Mouse (Mus musculus) liver, embryonic 14.5 days (tissue): ENCODE data around the gene Ankrd33. TPM values are rescaled to one million over a fixed set of nuclear protein-coding genes. Genes with fewer than 3 reads are reported as not detected.

Experiments used
- ATAC-seq: fragments of 200-750 bp; cut with Nextera tagmentation; 2 replicates; pipeline ENCODE4 v1.8.0; 2017; ENCODE audit warnings: moderate number of reproducible peaks, mild to moderate bottlenecking, moderate library complexity; ENCODE audit not compliant: insufficient read depth
- DNase-seq, 3 experiments: peaks; one replicate each; pipeline ENCODE4 v3.0.0-alpha.2; 2012 to 2013; ENCODE audit warnings: low read depth in 3 of 3, low spot score in 3 of 3
- H3K27ac ChIP-seq: fragments of 300-500 bp; sonication (generic); 2 replicates; pipeline ENCODE4 v1.5.1; 2014; ENCODE audit warnings: moderate library complexity, mild to moderate bottlenecking, control low read depth, inconsistent platforms
- H3K27me3 ChIP-seq: fragments of 300-500 bp; sonication (generic); 2 replicates; pipeline ENCODE4 v1.6.1; 2014; ENCODE audit warnings: mild to moderate bottlenecking, low read length, moderate library complexity; ENCODE audit not compliant: control insufficient read depth, insufficient read depth
- H3K36me3 ChIP-seq: fragments of 300-500 bp; sonication (generic); replicated peaks from 2 replicates; pipeline ENCODE4 v1.6.1; 2014; ENCODE audit warnings: low read depth; ENCODE audit not compliant: control insufficient read depth, insufficient read depth
- H3K4me1 ChIP-seq, 2 experiments: fragments of 200-500 bp in 1 of 2; fragments of 300-500 bp in 1 of 2; sonication (generic) in 1 of 2; replicated peaks; 2 replicates each; pipeline ENCODE4 v1.6.1; 2012 to 2014; ENCODE audit warnings: antibody characterized with exemption in 1 of 2, inconsistent platforms in 1 of 2, low read length in 1 of 2; ENCODE audit not compliant: control insufficient read depth in 2 of 2, insufficient read depth in 2 of 2
- H3K4me2 ChIP-seq: fragments of 300-500 bp; sonication (generic); 2 replicates; pipeline ENCODE4 v1.6.1; 2014; ENCODE audit warnings: low read depth, mild to moderate bottlenecking, control low read depth, moderate library complexity
- H3K4me3 ChIP-seq, 2 experiments: fragments of 200-500 bp in 1 of 2; fragments of 300-500 bp in 1 of 2; sonication (generic) in 1 of 2; 2 replicates each; pipeline ENCODE4 v1.5.1; 2012 to 2014; ENCODE audit warnings: low read depth in 2 of 2, low read length in 2 of 2, mild to moderate bottlenecking in 2 of 2, control low read depth in 1 of 2, inconsistent platforms in 1 of 2, moderate library complexity in 1 of 2; ENCODE audit not compliant: insufficient read depth in 1 of 2
- H3K9ac ChIP-seq: fragments of 300-500 bp; sonication (generic); replicated peaks from 2 replicates; pipeline ENCODE4 v1.6.1; 2014; ENCODE audit warnings: mild to moderate bottlenecking, control low read depth, moderate library complexity
- H3K9me3 ChIP-seq: fragments of 300-500 bp; sonication (generic); 2 replicates; pipeline ENCODE4 v1.6.1; 2016; ENCODE audit warnings: low read length, mixed read lengths; ENCODE audit not compliant: control insufficient read depth
- CTCF ChIP-seq: IDR thresholded peaks from 2 replicates; pipeline ENCODE4 v1.5.1; 2016; ENCODE audit warnings: antibody characterized with exemption, low read depth, control low read depth
- EP300 ChIP-seq: IDR thresholded peaks from 2 replicates; pipeline ENCODE4 v1.6.1; 2016; ENCODE audit warnings: antibody characterized with exemption, low read depth
- WGBS: fragments of 180-500 bp; shearing (Covaris S2); extraction: QIAGEN DNeasy Blood & Tissue Kit; methylation state at CpG from one replicate; pipeline ENCODE4 v1.1.7; 2014; ENCODE audit not compliant: insufficient replicate concordance; 5-methylcytosine and 5-hydroxymethylcytosine counted together
- polyA plus RNA-seq, 2 experiments: library from polyadenylated mRNA; depleted of rRNA in 1 of 2; stranded (reverse) in 1 of 2; unstranded in 1 of 2; fragments of >200 nt; fragmentation: Nextera tagmentation in 1 of 2; extraction: Ambion mirVana in 1 of 2; gene quantifications; 2 replicates each; pipeline versions ENCODE4 v1.2.1 to v1.2.3; 2012 to 2014

The Ankrd33 gene
- polyA plus RNA-seq (2012; rRNA removed) (not detected in 2 replicates), polyA plus RNA-seq (2014; fragmentation: Nextera tagmentation; extraction: Ambion mirVana) (not detected in 2 replicates)

GRCm38 (mm10) chr15:101115511-101116110 lies at the start of gene Ankrd33:
Gene Ankrd33, plus strand, starts transcription at chr15:101115755.
- no peaks in the 10 kb centered on the region for H3K27me3 ChIP-seq
- H3K4me1 ChIP-seq, result no peaks in the 10 kb centered on the region; a peak in 1 of 4 replicates
- no peak within 1 kb of the TSS for H3K4me3 ChIP-seq
- H3K9me3 ChIP-seq, result no peaks in the 10 kb centered on the region
- H3K4me2 ChIP-seq, result no peak within 1 kb of the TSS
- H3K36me3 ChIP-seq, result no peaks in the 10 kb centered on the region
- no peak for ATAC-seq
- no peak within 1 kb of the TSS for H3K27ac ChIP-seq
- no peak for DNase-seq
- 61% methylated on average over 5 of the region's 5 CpGs for WGBS
- TF ChIP-seq CTCF (no peak), EP300 (no peak)
- H3K9ac ChIP-seq, result no peak within 1 kb of the TSS

- WGBS, result 45% methylated on average over 6 of the region's 6 CpGs
- no peak overlapping the region for H3K4me2 ChIP-seq
- TF ChIP-seq EP300, result no peak
- no peak for TF ChIP-seq CTCF
- H3K27ac ChIP-seq, result no peak overlapping the region
- H3K4me1 ChIP-seq, result peaks cover 0 to 3% of the 10 kb centered on the region in 2 experiments; a peak in 1 of 4 replicates
- ATAC-seq, result no peak
- H3K9ac ChIP-seq, result no peak overlapping the region
- no peaks in the 10 kb centered on the region for H3K9me3 ChIP-seq
- H3K27me3 ChIP-seq, result no peaks in the 10 kb centered on the region
- no peak overlapping the region for H3K4me3 ChIP-seq
- no peaks in the 10 kb centered on the region for H3K36me3 ChIP-seq
- DNase-seq, result no peak
Observed at GRCm38 (mm10) chr15:101066364-101066847, 49.1 kb upstream of the Ankrd33 start.

- Histone ChIP-seq H3K4me2 (no peak overlapping the region), H3K36me3 (no peaks in the 10 kb centered on the region), H3K9me3 (no peaks in the 10 kb centered on the region), H3K4me1 (peaks cover 0 to 3% of the 10 kb centered on the region in 2 experiments; a peak in 1 of 4 replicates), H3K9ac (no peak overlapping the region), H3K27ac (no peak overlapping the region), H3K27me3 (no peaks in the 10 kb centered on the region), H3K4me3 (no peak overlapping the region)
- 41% methylated on average over 7 of the region's 9 CpGs for WGBS
- no peak for ATAC-seq
- TF ChIP-seq EP300, result no peak
- no peak for TF ChIP-seq CTCF
- DNase-seq, result no peak
Observed at GRCm38 (mm10) chr15:101066920-101067696, 48.4 kb upstream of the Ankrd33 start.

GRCm38 (mm10) chr15:101068029-101068428 lies 47.5 kb upstream of the Ankrd33 start:
- DNase-seq, result no peak
- no peak for ATAC-seq
- no peaks in the 10 kb centered on the region for H3K27me3 ChIP-seq
- no peak overlapping the region for H3K4me2 ChIP-seq
- H3K9ac ChIP-seq, result no peak overlapping the region
- no peak for TF ChIP-seq EP300
- TF ChIP-seq CTCF, result no peak
- WGBS, result 47% methylated on average over 3 of the region's 3 CpGs
- H3K4me3 ChIP-seq, result no peak overlapping the region
- no peaks in the 10 kb centered on the region for H3K36me3 ChIP-seq
- H3K4me1 ChIP-seq, result peaks cover 0 to 6% of the 10 kb centered on the region in 2 experiments; a peak in 1 of 4 replicates
- H3K9me3 ChIP-seq, result no peaks in the 10 kb centered on the region
- H3K27ac ChIP-seq, result no peak overlapping the region

- Histone ChIP-seq H3K9ac (no peak overlapping the region), H3K4me2 (no peak overlapping the region), H3K4me1 (peaks cover 0 to 6% of the 10 kb centered on the region in 2 experiments; a peak in 1 of 4 replicates), H3K27me3 (no peaks in the 10 kb centered on the region), H3K9me3 (no peaks in the 10 kb centered on the region), H3K27ac (no peak overlapping the region), H3K4me3 (no peak overlapping the region), H3K36me3 (no peaks in the 10 kb centered on the region)
- ATAC-seq (no peak), DNase-seq (no peak)
- TF ChIP-seq EP300 (no peak), CTCF (no peak)
- 52% methylated on average over 4 of the region's 4 CpGs for WGBS
Observed at GRCm38 (mm10) chr15:101068671-101069070, 46.9 kb upstream of the Ankrd33 start.
